ENCODE assay signal across 8 mouse cellular contexts in genomic region chr4:34882291-34882769, GRCm38 (mm10). TPM values are rescaled to one million over a fixed set of nuclear protein-coding genes. Genes with fewer than 3 reads are reported as not detected.
DNase-seq lines count a peak whose midpoint lies in the region; ATAC-seq and TF ChIP-seq lines count a peak whose summit lies in the region.

No protein-coding gene starts in this region.

- peak overlapping the region; percentile 99 for H3K9ac ChIP-seq in hindbrain, embryonic 14.5 days
- peak overlapping the region; percentile 98 for H3K9ac ChIP-seq in midbrain, embryonic 15.5 days

- peaks cover 18% of the 10 kb centered on the region; the same call in 1 of the 2 replicates for H3K9me3 ChIP-seq in forebrain, embryonic 10.5 days
- no peaks in the 10 kb centered on the region for H3K9me3 ChIP-seq in hindbrain, embryonic 14.5 days (ENCODE audit: control insufficient read depth, low read length)
- no peaks in the 10 kb centered on the region for H3K9me3 ChIP-seq in midbrain, embryonic 15.5 days

- H3K4me3 ChIP-seq in cerebellum, adult 2 months (replicated peaks; ENCODE audit: insufficient read depth, low read depth, low read length) = peak overlapping the region; percentile 87
- H3K4me3 ChIP-seq in forebrain, embryonic 10.5 days = peak overlapping the region; percentile 83
- peak overlapping the region; percentile 90 for H3K4me3 ChIP-seq in hindbrain, embryonic 14.5 days (replicated peaks; ENCODE audit: low read length)
- H3K4me3 ChIP-seq in midbrain, embryonic 15.5 days = peak overlapping the region; percentile 97

- under 1% methylated on average over 48 of the region's 58 CpGs for WGBS in cerebellum, adult 2 months
- under 1% methylated on average over 52 of the region's 58 CpGs for WGBS in forebrain, embryonic 10.5 days
- WGBS in hindbrain, embryonic 14.5 days = under 1% methylated on average over 45 of the region's 58 CpGs
- WGBS in midbrain, embryonic 15.5 days = under 1% methylated on average over 44 of the region's 58 CpGs

- H3K27me3 ChIP-seq in cerebellum, adult 2 months (ENCODE audit: control insufficient read depth, insufficient read depth, low read length) = no peaks in the 10 kb centered on the region
- no peaks in the 10 kb centered on the region for H3K27me3 ChIP-seq in forebrain, embryonic 10.5 days (ENCODE audit: poor library complexity, severe bottlenecking)
- H3K27me3 ChIP-seq in hindbrain, embryonic 14.5 days (ENCODE audit: control insufficient read depth, insufficient read depth, low read length) = no peaks in the 10 kb centered on the region
- no peaks in the 10 kb centered on the region for H3K27me3 ChIP-seq in midbrain, embryonic 15.5 days (replicated peaks)
- no peaks in the 10 kb centered on the region for H3K27me3 ChIP-seq in splenic B cell, adult 2 months (ENCODE audit: control insufficient read depth, insufficient read depth, low read length, poor library complexity, severe bottlenecking)

- peaks cover 40% of the 10 kb centered on the region for H3K36me3 ChIP-seq in forebrain, embryonic 10.5 days (replicated peaks)
- no peaks in the 10 kb centered on the region for H3K36me3 ChIP-seq in hindbrain, embryonic 14.5 days (replicated peaks; ENCODE audit: control insufficient read depth, insufficient read depth)
- no peaks in the 10 kb centered on the region for H3K36me3 ChIP-seq in midbrain, embryonic 15.5 days (replicated peaks)
- no peaks in the 10 kb centered on the region for H3K36me3 ChIP-seq in splenic B cell, adult 2 months (ENCODE audit: control insufficient read depth, insufficient read depth, low read length, poor library complexity, severe bottlenecking)

- H3K4me2 ChIP-seq in hindbrain, embryonic 14.5 days (replicated peaks) = peak overlapping the region; percentile 86
- H3K4me2 ChIP-seq in midbrain, embryonic 15.5 days = peak overlapping the region; percentile 57

- TF ChIP-seq POLR2A in cerebellum, adult 2 months (IDR thresholded peaks at IDR 0.05; ENCODE audit: borderline replicate concordance, insufficient read depth, low read length) = no peak

- peak; percentile 67 for ATAC-seq in hindbrain, embryonic 14.5 days (ENCODE audit: low FRiP score)
- peak; percentile 76 for ATAC-seq in midbrain, embryonic 15.5 days (replicated peaks)

- DNase-seq in cerebellum, adult 2 months = peak in 1 of 2 experiments; percentile 59
- DNase-seq in cerebellum, postnatal 36 days = no peak
- peak; percentile 49 for DNase-seq in adipocyte (ENCODE audit: low spot score)
- peak; percentile 74 for DNase-seq in forebrain, embryonic 10.5 days (ENCODE audit: extremely low spot score, low spot score)
- peak; percentile 68 for DNase-seq in hindbrain, embryonic 14.5 days (ENCODE audit: low spot score)
- DNase-seq in liver = peak; percentile 68
- peak; percentile 79 for DNase-seq in splenic B cell, adult 2 months (ENCODE audit: low read depth, low spot score)

- no peaks in the 10 kb centered on the region for H3K4me1 ChIP-seq in cerebellum, adult 2 months (ENCODE audit: control insufficient read depth, insufficient read depth, low read length)
- peaks cover 42% of the 10 kb centered on the region for H3K4me1 ChIP-seq in forebrain, embryonic 10.5 days
- H3K4me1 ChIP-seq in hindbrain, embryonic 14.5 days (replicated peaks; ENCODE audit: control insufficient read depth, insufficient read depth, low read length) = peaks cover 30% of the 10 kb centered on the region
- peaks cover 27% of the 10 kb centered on the region for H3K4me1 ChIP-seq in midbrain, embryonic 15.5 days

- TF ChIP-seq CTCF in cerebellum, adult 2 months (IDR thresholded peaks at IDR 0.05; ENCODE audit: borderline replicate concordance, insufficient read depth, low read depth, low read length) = no peak

- peak overlapping the region; percentile 97 for H3K27ac ChIP-seq in cerebellum, adult 2 months (ENCODE audit: insufficient read depth, low read length)
- peak overlapping the region; percentile 100 for H3K27ac ChIP-seq in forebrain, embryonic 10.5 days
- H3K27ac ChIP-seq in hindbrain, embryonic 14.5 days = peak overlapping the region; percentile 99
- H3K27ac ChIP-seq in midbrain, embryonic 15.5 days = peak overlapping the region; percentile 99

RNA-seq across cellular contexts. Expression of gene Zfp292, which starts 0.4 kb away (rescaled TPM):
- polyA plus RNA-seq in cerebellum, adult 2 months (2012; rRNA removed) = 8.9 and 9.4 TPM in 2 replicates
- 24.6 TPM in 2 replicates for polyA plus RNA-seq in forebrain, embryonic 10.5 days (2016; fragmentation: Nextera tagmentation; extraction: Ambion mirVana)
- polyA plus RNA-seq in hindbrain, embryonic 14.5 days (2014; fragmentation: Nextera tagmentation; extraction: Ambion mirVana) = 34.8 and 36.5 TPM in 2 replicates
- polyA plus RNA-seq in midbrain, embryonic 15.5 days (2015; fragmentation: Nextera tagmentation; extraction: Ambion mirVana) = 31.0 and 33.0 TPM in 2 replicates

RNA-seq across cellular contexts. Expression of gene Cga, which starts 11.2 kb away (rescaled TPM):
- polyA plus RNA-seq in cerebellum, adult 2 months (2012; rRNA removed) = not detected in 2 replicates
- polyA plus RNA-seq in forebrain, embryonic 10.5 days (2016; fragmentation: Nextera tagmentation; extraction: Ambion mirVana) = 0.58 and 1.5 TPM in 2 replicates
- not detected in 2 replicates for polyA plus RNA-seq in hindbrain, embryonic 14.5 days (2014; fragmentation: Nextera tagmentation; extraction: Ambion mirVana)
- polyA plus RNA-seq in midbrain, embryonic 15.5 days (2015; fragmentation: Nextera tagmentation; extraction: Ambion mirVana) = not detected in 2 replicates

Comparison
In these comparisons a context has a peak if more than half of its experiments do, and no peak if none do; other contexts are left out.
1. DNase-seq: peak in adipocyte (single experiment), forebrain, embryonic 10.5 days (single experiment), hindbrain, embryonic 14.5 days (single experiment), liver (single experiment) and splenic B cell, adult 2 months (single experiment); none in cerebellum, postnatal 36 days (0 of 2).
2. Peak in every context shown above with its lines, with median percentiles within 50 percentile points of each other: H3K27ac ChIP-seq and H3K4me3 ChIP-seq.